Mouse (Mus musculus): ENCODE data around the gene Thra. TPM values are rescaled to one million over a fixed set of nuclear protein-coding genes. Genes with fewer than 3 reads are reported as not detected.

The Thra gene
- polyA plus RNA-seq, 1 experiment from 2014 or later: 37.8 TPM

DNA sequence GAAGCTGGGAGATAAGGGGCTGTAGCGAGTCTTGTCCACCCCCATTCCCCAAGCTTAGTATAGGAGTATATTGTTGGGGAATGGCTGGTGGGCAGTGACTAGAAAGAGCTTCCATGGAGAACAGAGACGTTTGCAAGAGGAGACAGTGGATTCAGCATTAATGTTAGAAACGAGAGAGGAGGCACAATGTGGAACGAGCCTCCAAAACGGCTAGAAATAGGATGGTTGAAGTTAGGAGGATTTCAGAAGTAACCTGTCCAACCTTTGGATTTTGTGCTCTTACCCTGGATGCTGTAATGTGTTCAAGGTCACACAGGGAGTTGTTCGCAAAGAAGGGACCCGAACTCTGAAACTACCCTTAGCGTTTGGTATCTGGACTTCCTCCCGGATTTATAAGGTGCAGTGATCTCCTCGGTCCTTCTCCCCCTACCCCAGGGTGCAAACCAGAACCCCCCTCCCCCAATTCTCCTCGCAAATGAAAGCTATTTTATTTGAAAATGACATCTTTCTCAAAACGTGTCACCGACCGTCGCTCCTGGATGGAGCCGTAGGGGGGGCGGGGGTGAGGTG lies 698 bp downstream of the Thra start:
- H3K36me3 ChIP-seq (ENCODE audit: control insufficient read depth, insufficient read depth, low read length): no peaks in the 10 kb centered on the region
- no peak for ATAC-seq (ENCODE audit: insufficient read depth, low FRiP score)
- H3K9ac ChIP-seq (ENCODE audit: low read length): peak overlapping the region; percentile 97
- H3K27ac ChIP-seq (ENCODE audit: low read length): peak overlapping the region; percentile 96
- WGBS: under 1% methylated on average over 17 of the region's 17 CpGs
- no peaks in the 10 kb centered on the region for H3K9me3 ChIP-seq (replicated peaks; ENCODE audit: control insufficient read depth, low read length)
- peak overlapping the region; percentile 89 for H3K4me3 ChIP-seq (replicated peaks; ENCODE audit: low read length)
- peaks cover 46% of the 10 kb centered on the region for H3K4me1 ChIP-seq (ENCODE audit: control insufficient read depth, insufficient read depth, low read length)
- peak overlapping the region; percentile 80 for H3K4me2 ChIP-seq (ENCODE audit: low read depth, low read length)
- no peaks in the 10 kb centered on the region for H3K27me3 ChIP-seq (ENCODE audit: control insufficient read depth, insufficient read depth, low read length)

GRCm38 (mm10) chr11:98741622-98742396 lies 1.4 kb downstream of the Thra start:
- peak; percentile 84 for ATAC-seq (ENCODE audit: insufficient read depth, low FRiP score)
- H3K4me1 ChIP-seq (ENCODE audit: control insufficient read depth, insufficient read depth, low read length): peaks cover 53% of the 10 kb centered on the region
- WGBS: under 1% methylated on average over 72 of the region's 86 CpGs
- peak overlapping the region; percentile 89 for H3K4me3 ChIP-seq (replicated peaks; ENCODE audit: low read length)
- H3K9me3 ChIP-seq (replicated peaks; ENCODE audit: control insufficient read depth, low read length): no peaks in the 10 kb centered on the region
- H3K36me3 ChIP-seq (ENCODE audit: control insufficient read depth, insufficient read depth, low read length): no peaks in the 10 kb centered on the region
- H3K9ac ChIP-seq (ENCODE audit: low read length): peak overlapping the region; percentile 97
- H3K27me3 ChIP-seq (ENCODE audit: control insufficient read depth, insufficient read depth, low read length): no peaks in the 10 kb centered on the region
- H3K4me2 ChIP-seq (ENCODE audit: low read depth, low read length): peak overlapping the region; percentile 80
- peak overlapping the region; percentile 96 for H3K27ac ChIP-seq (ENCODE audit: low read length)

- peak overlapping the region; percentile 89 for H3K4me3 ChIP-seq (replicated peaks; ENCODE audit: low read length)
- no peaks in the 10 kb centered on the region for H3K36me3 ChIP-seq (ENCODE audit: control insufficient read depth, insufficient read depth, low read length)
- peaks cover 60% of the 10 kb centered on the region for H3K4me1 ChIP-seq (ENCODE audit: control insufficient read depth, insufficient read depth, low read length)
- H3K9ac ChIP-seq (ENCODE audit: low read length): peak overlapping the region; percentile 97
- WGBS: under 1% methylated on average over 21 of the region's 21 CpGs
- no peaks in the 10 kb centered on the region for H3K27me3 ChIP-seq (ENCODE audit: control insufficient read depth, insufficient read depth, low read length)
- no peaks in the 10 kb centered on the region for H3K9me3 ChIP-seq (replicated peaks; ENCODE audit: control insufficient read depth, low read length)
- peak overlapping the region; percentile 96 for H3K27ac ChIP-seq (ENCODE audit: low read length)
- peak overlapping the region; percentile 80 for H3K4me2 ChIP-seq (ENCODE audit: low read depth, low read length)
- ATAC-seq (ENCODE audit: insufficient read depth, low FRiP score): no peak
Observed at GRCm38 (mm10) chr11:98742397-98743291, 2.2 kb downstream of the Thra start.

DNA sequence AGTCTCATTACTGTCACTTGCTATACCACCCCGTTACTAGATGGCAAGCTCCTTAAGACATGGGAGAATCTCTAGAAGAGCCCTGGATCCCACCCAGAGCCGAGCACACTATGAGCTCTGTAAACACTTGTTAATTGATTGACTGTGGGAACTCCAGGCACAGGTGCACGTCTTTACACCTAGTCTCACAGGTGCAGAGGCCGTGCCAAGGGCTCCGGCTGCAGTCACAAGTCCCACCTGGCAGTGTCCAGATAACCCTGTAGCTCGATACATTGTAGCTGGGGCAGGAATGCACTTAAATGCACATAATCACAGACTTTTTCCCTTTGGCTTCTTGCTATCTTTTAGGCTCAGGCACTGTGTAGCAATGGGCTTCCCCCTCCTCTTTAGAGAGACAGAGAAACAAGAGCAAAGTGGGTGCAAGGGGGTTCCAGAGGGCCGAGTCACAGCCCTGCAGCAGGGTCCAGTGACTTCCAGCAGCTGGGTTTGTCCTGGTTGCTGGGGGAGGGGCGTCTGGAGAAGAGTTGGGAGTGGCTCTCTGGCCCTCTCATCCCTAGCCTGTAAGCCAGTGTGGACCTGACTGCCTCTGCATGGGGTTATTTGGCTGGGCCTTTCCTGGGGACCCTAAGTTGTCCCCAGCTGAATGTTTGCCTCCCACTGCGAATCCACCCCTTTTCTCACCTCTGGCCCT lies 3.4 kb downstream of the Thra start:
- peak; percentile 2; the same call in 1 of the 2 replicates for ATAC-seq (ENCODE audit: insufficient read depth, low FRiP score)

GRCm38 (mm10) chr11:98744456-98745019 lies 4.1 kb downstream of the Thra start:
- peak overlapping the region; percentile 96 for H3K27ac ChIP-seq (ENCODE audit: low read length)
- H3K9me3 ChIP-seq (replicated peaks; ENCODE audit: control insufficient read depth, low read length): no peaks in the 10 kb centered on the region

More for the DNA sequence above, 3.4 kb downstream of the Thra start:
- Histone ChIP-seq H3K4me1 (ENCODE audit: control insufficient read depth, insufficient read depth, low read length) (peaks cover 71% of the 10 kb centered on the region), H3K4me2 (ENCODE audit: low read depth, low read length) (peak overlapping the region; percentile 80), H3K36me3 (ENCODE audit: control insufficient read depth, insufficient read depth, low read length) (no peaks in the 10 kb centered on the region), H3K9ac (ENCODE audit: low read length) (peak overlapping the region; percentile 97), H3K27ac (ENCODE audit: low read length) (peak overlapping the region; percentile 96), H3K4me3 (replicated peaks; ENCODE audit: low read length) (peak overlapping the region; percentile 89), H3K9me3 (replicated peaks; ENCODE audit: control insufficient read depth, low read length) (no peaks in the 10 kb centered on the region), H3K27me3 (ENCODE audit: control insufficient read depth, insufficient read depth, low read length) (no peaks in the 10 kb centered on the region)
- 3% methylated on average over 9 of the region's 9 CpGs for WGBS

DNA sequence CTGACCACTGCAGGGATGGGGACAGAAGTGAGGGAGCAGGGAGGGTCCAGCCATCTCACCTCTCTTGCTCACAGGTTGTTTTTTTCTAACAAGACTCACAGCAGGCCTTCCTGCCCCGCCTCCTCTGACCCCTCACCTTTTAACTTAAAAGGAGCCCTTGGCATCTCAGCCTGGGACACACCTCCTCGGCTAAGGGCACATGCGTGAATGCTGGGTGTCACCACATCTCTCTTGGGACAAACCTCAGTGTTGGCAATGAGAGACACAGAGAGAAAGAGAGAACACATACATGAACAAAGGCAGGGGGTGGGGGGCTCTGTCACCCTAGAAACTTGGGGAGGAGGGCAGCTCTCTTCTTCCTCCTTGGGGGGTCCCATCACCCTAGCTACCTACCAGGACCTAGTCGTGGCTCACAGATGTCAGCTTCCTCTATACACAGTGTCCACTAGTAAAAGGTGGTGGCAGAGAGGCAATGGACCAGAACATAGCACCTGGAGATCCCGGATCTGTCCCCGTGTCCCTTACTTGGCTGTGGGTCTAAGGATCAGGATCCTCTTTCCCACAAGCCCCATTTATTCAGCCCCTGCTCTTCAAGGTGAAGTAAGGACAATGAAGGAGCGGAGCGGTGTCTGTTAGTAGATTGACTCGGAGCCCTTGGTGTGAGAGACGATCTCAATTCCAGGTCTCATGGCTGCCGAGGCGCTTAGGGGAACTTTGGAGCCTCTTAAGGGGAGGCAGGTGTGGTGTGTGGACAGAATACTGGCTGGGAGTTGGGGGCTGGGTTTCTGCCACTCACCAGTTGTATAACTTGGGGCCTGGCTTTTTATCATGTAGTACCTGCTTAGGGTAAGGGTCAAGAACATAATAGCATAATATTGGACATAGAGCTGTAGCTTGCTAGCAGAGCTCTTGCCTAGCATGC lies 5.8 kb downstream of the Thra start:
- peak overlapping the region; percentile 56 for H3K4me2 ChIP-seq (ENCODE audit: low read depth, low read length)
- peak overlapping the region; percentile 5; the same call in 1 of the 2 replicates for H3K4me3 ChIP-seq (replicated peaks; ENCODE audit: low read length)
- H3K4me1 ChIP-seq (ENCODE audit: control insufficient read depth, insufficient read depth, low read length): peaks cover 84% of the 10 kb centered on the region
- peak overlapping the region; percentile 96 for H3K27ac ChIP-seq (ENCODE audit: low read length)
- WGBS: 51% methylated on average over 12 of the region's 12 CpGs
- ATAC-seq (ENCODE audit: insufficient read depth, low FRiP score): no peak
- no peaks in the 10 kb centered on the region for H3K9me3 ChIP-seq (replicated peaks; ENCODE audit: control insufficient read depth, low read length)
- H3K9ac ChIP-seq (ENCODE audit: low read length): peak overlapping the region; percentile 61
- no peaks in the 10 kb centered on the region for H3K36me3 ChIP-seq (ENCODE audit: control insufficient read depth, insufficient read depth, low read length)
- H3K27me3 ChIP-seq (ENCODE audit: control insufficient read depth, insufficient read depth, low read length): no peaks in the 10 kb centered on the region

More at GRCm38 (mm10) chr11:98744456-98745019, 4.1 kb downstream of the Thra start:
- ATAC-seq (ENCODE audit: insufficient read depth, low FRiP score): no peak
- no peaks in the 10 kb centered on the region for H3K27me3 ChIP-seq (ENCODE audit: control insufficient read depth, insufficient read depth, low read length)
- no peaks in the 10 kb centered on the region for H3K36me3 ChIP-seq (ENCODE audit: control insufficient read depth, insufficient read depth, low read length)
- peak overlapping the region; percentile 97 for H3K9ac ChIP-seq (ENCODE audit: low read length)
- H3K4me3 ChIP-seq (replicated peaks; ENCODE audit: low read length): peak overlapping the region; percentile 89
- peak overlapping the region; percentile 80 for H3K4me2 ChIP-seq (ENCODE audit: low read depth, low read length)
- H3K4me1 ChIP-seq (ENCODE audit: control insufficient read depth, insufficient read depth, low read length): peaks cover 79% of the 10 kb centered on the region
- 33% methylated on average over 7 of the region's 7 CpGs for WGBS

- 4% methylated on average over 19 of the region's 19 CpGs for WGBS
Observed at GRCm38 (mm10) chr11:98746855-98747693, 6.6 kb downstream of the Thra start.

More at GRCm38 (mm10) chr11:98746855-98747693, 6.6 kb downstream of the Thra start:
- Histone ChIP-seq H3K27ac (ENCODE audit: low read length) (peak overlapping the region; percentile 96), H3K9ac (ENCODE audit: low read length) (peak overlapping the region; percentile 61), H3K36me3 (ENCODE audit: control insufficient read depth, insufficient read depth, low read length) (no peaks in the 10 kb centered on the region), H3K9me3 (replicated peaks; ENCODE audit: control insufficient read depth, low read length) (no peaks in the 10 kb centered on the region), H3K27me3 (ENCODE audit: control insufficient read depth, insufficient read depth, low read length) (no peaks in the 10 kb centered on the region), H3K4me3 (replicated peaks; ENCODE audit: low read length) (peak overlapping the region; percentile 33), H3K4me1 (ENCODE audit: control insufficient read depth, insufficient read depth, low read length) (peaks cover 91% of the 10 kb centered on the region), H3K4me2 (ENCODE audit: low read depth, low read length) (peak overlapping the region; percentile 56)
- ATAC-seq (ENCODE audit: insufficient read depth, low FRiP score): peak; percentile 53; the same call in 1 of the 2 replicates

All from stomach, embryonic 16.5 days (tissue).